Mouse (Mus musculus): Measurements from ENCODE around the gene Nmnat2.
A peak's percentile ranks its signal among the peaks of the same experiment; 100 is the strongest.

The Nmnat2 gene

GRCm38 (mm10) chr1:153125287-153126275 lies 170.8 kb downstream of the Nmnat2 start:
- no peak for DNase-seq (ENCODE audit: low spot score)

- no peak for DNase-seq (ENCODE audit: low spot score)
These were observed 171.9 kb downstream of the Nmnat2 start for GRCm38 (mm10) chr1:153126491-153127381.

- no peak for DNase-seq (ENCODE audit: low spot score)
These were observed 172.8 kb downstream of the Nmnat2 start for GRCm38 (mm10) chr1:153127622-153128021.

- DNase-seq (ENCODE audit: low spot score): no peak
These were observed 174.0 kb downstream of the Nmnat2 start for GRCm38 (mm10) chr1:153128780-153129179.

- no peak for DNase-seq (ENCODE audit: low spot score)
These were observed 175.4 kb downstream of the Nmnat2 start for GRCm38 (mm10) chr1:153129992-153130713.

- DNase-seq (ENCODE audit: low spot score): peak; percentile 38
These were observed 179.3 kb downstream of the Nmnat2 start for GRCm38 (mm10) chr1:153133865-153134781.

GRCm38 (mm10) chr1:153136647-153137046 lies 181.9 kb downstream of the Nmnat2 start:
- no peak for DNase-seq (ENCODE audit: low spot score)

GRCm38 (mm10) chr1:153138486-153138885 lies 183.7 kb downstream of the Nmnat2 start:
- no peak for DNase-seq (ENCODE audit: low spot score)

- no peak for DNase-seq (ENCODE audit: low spot score)
These were observed 184.8 kb downstream of the Nmnat2 start for GRCm38 (mm10) chr1:153139635-153140034.

- DNase-seq (ENCODE audit: low spot score): no peak
These were observed 185.5 kb downstream of the Nmnat2 start for GRCm38 (mm10) chr1:153140265-153140664.

- no peak for DNase-seq (ENCODE audit: low spot score)
These were observed 186.0 kb downstream of the Nmnat2 start for GRCm38 (mm10) chr1:153140747-153141228.

- no peak for DNase-seq (ENCODE audit: low spot score)
These were observed 189.2 kb downstream of the Nmnat2 start for GRCm38 (mm10) chr1:153144021-153144420.

- no peak for DNase-seq (ENCODE audit: low spot score)
These were observed 191.0 kb downstream of the Nmnat2 start for GRCm38 (mm10) chr1:153145791-153146190.

GRCm38 (mm10) chr1:153152594-153152993 lies 197.8 kb downstream of the Nmnat2 start:
- DNase-seq (ENCODE audit: low spot score): no peak

- DNase-seq (ENCODE audit: low spot score): no peak
These were observed 198.9 kb downstream of the Nmnat2 start for GRCm38 (mm10) chr1:153153619-153154137.

GRCm38 (mm10) chr1:153155364-153155763 lies 200.6 kb downstream of the Nmnat2 start:
- DNase-seq (ENCODE audit: low spot score): no peak

- no peak for DNase-seq (ENCODE audit: low spot score)
These were observed 202.3 kb downstream of the Nmnat2 start for GRCm38 (mm10) chr1:153157021-153157623.

GRCm38 (mm10) chr1:153159137-153159536 lies 204.3 kb downstream of the Nmnat2 start:
- DNase-seq (ENCODE audit: low spot score): no peak

- no peak for DNase-seq (ENCODE audit: low spot score)
These were observed 209.0 kb downstream of the Nmnat2 start for GRCm38 (mm10) chr1:153163831-153164230.

- no peak for DNase-seq (ENCODE audit: low spot score)
These were observed 213.5 kb downstream of the Nmnat2 start for GRCm38 (mm10) chr1:153168293-153168692.
